Mouse (Mus musculus): Measurements from ENCODE around the gene Mob1b. TPM values are rescaled to one million over a fixed set of nuclear protein-coding genes. Genes with fewer than 3 reads are reported as not detected.

Gene Mob1b
- polyA plus RNA-seq, 1 experiment from 2014 or later = 32.6 TPM

DNA sequence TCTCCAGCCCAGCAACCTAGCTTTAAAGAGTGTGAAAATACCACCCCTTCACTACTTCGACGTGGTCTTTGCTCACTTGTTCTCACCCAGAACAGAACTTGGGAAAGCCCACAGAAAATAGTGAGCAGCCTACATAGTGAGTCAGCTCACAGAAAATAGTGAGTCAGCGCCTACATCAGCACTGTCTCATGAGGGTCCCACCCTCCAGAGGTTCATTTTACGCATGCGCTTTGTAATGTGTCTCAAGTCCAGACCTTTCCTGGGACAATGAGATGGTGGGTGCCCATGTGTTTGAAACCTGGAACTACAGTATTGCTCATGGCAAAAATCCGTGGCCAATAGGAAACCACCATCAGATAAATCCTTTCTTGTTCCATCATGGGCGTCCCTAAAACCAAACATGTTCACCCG, 32.7 kb upstream of the Mob1b start:
- Histone ChIP-seq H3K4me1 (replicated peaks) (peaks cover 22% of the 10 kb centered on the region), H3K36me3 (no peaks in the 10 kb centered on the region), H3K9me3 (replicated peaks) (no peaks in the 10 kb centered on the region), H3K27ac (ENCODE audit: poor library complexity, severe bottlenecking) (no peak overlapping the region), H3K4me3 (no peak overlapping the region), H3K27me3 (replicated peaks) (no peaks in the 10 kb centered on the region), H3K9ac (no peak overlapping the region), H3K4me2 (no peak overlapping the region)
- ATAC-seq (ENCODE audit: insufficient number of reproducible peaks, low FRiP score) = no peak
- WGBS = 72% methylated on average over 8 of the region's 8 CpGs

DNA sequence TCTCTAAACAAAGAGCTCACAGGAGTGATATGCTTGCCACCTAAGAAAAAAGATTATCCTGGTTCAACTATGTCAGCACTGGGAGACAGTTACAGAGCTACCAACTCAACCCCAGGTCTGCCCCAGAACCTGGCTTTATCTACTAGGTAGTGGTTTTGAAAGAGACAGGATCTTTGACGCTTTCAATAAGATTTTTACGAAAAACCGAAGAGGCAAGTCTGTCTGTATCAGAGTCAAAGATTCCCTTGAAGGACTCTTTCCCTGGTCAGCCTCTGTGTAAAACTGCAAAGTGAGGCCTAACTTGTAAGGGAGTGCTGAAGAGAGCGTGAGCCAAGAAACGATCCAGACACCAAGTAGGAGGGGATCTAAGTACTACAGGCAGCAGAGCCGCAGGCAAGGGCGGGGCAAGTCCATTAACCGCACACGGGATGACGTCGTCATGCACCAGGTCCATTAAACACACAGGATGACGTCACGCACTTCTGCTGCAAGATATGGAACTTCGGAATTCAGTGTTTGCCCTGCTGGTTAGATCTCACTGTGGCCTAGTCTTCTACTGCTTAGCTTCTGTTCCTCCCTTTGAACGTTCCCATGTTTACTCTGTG, 32.0 kb upstream of the Mob1b start:
- no peak overlapping the region for H3K27ac ChIP-seq (ENCODE audit: poor library complexity, severe bottlenecking)

DNA sequence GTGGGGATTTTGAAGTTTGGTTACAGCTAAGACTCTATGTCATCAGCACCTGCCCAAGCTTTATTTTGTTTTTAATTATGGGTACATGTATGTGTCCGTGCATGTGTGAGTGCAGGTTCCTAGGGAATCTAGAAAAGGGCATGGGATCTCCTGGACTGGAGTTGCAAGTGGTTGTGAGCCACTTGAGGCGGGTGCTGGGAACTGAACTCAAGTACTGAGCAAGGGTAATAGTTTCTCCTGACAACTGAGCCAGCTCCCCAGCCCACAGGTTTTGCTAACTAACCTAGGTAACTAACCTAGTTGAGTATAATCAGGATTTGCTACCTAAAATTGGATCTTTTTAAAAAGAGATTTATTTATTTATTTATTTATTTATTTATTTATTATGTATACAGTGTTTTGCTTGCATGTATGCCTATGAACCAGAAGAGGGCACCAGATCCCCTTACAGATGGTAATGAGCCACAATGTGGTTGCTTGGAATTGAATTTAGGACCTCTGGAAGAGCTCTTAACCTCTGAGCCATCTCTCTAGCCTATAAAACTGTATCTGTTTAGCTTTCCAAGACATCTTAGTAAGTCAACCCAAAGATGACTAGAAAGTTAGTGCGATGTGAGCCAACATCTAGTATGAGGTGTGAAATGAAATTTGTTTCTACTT, 31.2 kb upstream of the Mob1b start:
- H3K27me3 ChIP-seq (replicated peaks) = no peaks in the 10 kb centered on the region
- no peak overlapping the region for H3K27ac ChIP-seq (ENCODE audit: poor library complexity, severe bottlenecking)
- 66% methylated on average over 3 of the region's 3 CpGs for WGBS
- no peak overlapping the region for H3K9ac ChIP-seq
- peaks cover 17% of the 10 kb centered on the region for H3K4me1 ChIP-seq (replicated peaks)
- H3K9me3 ChIP-seq (replicated peaks) = no peaks in the 10 kb centered on the region
- no peaks in the 10 kb centered on the region for H3K36me3 ChIP-seq
- no peak for ATAC-seq (ENCODE audit: insufficient number of reproducible peaks, low FRiP score)
- H3K4me2 ChIP-seq = no peak overlapping the region
- H3K4me3 ChIP-seq = no peak overlapping the region

More for the DNA sequence above, 32.0 kb upstream of the Mob1b start:
- peaks cover 22% of the 10 kb centered on the region for H3K4me1 ChIP-seq (replicated peaks)
- H3K9ac ChIP-seq = no peak overlapping the region
- H3K4me3 ChIP-seq = no peak overlapping the region
- WGBS = 64% methylated on average over 15 of the region's 15 CpGs
- peak; percentile 48; the same call in 1 of the 2 replicates for ATAC-seq (ENCODE audit: insufficient number of reproducible peaks, low FRiP score)
- H3K36me3 ChIP-seq = no peaks in the 10 kb centered on the region
- no peaks in the 10 kb centered on the region for H3K27me3 ChIP-seq (replicated peaks)
- H3K9me3 ChIP-seq (replicated peaks) = no peaks in the 10 kb centered on the region
- no peak overlapping the region for H3K4me2 ChIP-seq

DNA sequence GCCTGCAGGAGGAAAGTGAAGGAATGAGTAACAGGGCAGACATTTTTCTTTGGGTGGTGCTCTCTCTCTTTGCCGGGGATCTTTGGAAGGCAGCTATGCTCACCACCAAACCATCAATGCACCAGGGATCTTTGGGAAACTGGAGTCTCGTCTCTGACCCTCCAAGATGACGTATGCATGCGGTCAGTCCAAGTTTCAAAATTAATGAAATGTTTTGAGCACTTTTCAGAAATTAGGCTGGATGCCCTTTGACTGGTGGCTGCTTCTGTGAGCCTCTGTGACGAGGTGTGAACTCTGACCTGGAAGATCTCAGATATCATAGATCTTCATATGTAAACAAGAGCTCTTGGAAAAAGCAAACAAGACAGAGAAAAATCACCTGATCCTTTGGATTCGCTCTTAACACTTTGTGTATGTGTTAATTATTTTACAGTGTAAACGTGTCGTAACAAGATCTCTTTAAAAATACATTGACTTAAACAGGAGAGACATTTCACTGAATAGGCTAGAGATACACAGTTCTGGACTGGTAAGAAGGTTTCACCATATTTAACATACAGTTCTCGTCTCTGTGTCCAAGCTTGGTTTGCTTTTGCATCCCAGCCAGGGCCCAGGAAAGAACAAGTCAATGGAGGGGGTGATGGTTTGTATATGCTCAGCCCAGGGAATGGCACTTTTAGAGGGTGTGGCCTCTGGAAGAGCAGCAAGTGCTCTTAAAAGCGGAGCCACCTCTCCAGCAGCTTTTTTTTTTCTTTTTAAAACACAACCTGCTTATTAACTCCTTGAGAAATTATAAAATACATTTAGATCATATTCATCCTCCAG, 29.8 kb upstream of the Mob1b start:
- no peaks in the 10 kb centered on the region for H3K36me3 ChIP-seq
- 70% methylated on average over 10 of the region's 10 CpGs for WGBS
- no peak overlapping the region for H3K9ac ChIP-seq
- no peak for ATAC-seq (ENCODE audit: insufficient number of reproducible peaks, low FRiP score)
- H3K27ac ChIP-seq (ENCODE audit: poor library complexity, severe bottlenecking) = no peak overlapping the region
- no peak overlapping the region for H3K4me3 ChIP-seq
- no peaks in the 10 kb centered on the region for H3K27me3 ChIP-seq (replicated peaks)
- H3K4me1 ChIP-seq (replicated peaks) = peaks cover 4% of the 10 kb centered on the region
- H3K4me2 ChIP-seq = no peak overlapping the region
- no peaks in the 10 kb centered on the region for H3K9me3 ChIP-seq (replicated peaks)

DNA sequence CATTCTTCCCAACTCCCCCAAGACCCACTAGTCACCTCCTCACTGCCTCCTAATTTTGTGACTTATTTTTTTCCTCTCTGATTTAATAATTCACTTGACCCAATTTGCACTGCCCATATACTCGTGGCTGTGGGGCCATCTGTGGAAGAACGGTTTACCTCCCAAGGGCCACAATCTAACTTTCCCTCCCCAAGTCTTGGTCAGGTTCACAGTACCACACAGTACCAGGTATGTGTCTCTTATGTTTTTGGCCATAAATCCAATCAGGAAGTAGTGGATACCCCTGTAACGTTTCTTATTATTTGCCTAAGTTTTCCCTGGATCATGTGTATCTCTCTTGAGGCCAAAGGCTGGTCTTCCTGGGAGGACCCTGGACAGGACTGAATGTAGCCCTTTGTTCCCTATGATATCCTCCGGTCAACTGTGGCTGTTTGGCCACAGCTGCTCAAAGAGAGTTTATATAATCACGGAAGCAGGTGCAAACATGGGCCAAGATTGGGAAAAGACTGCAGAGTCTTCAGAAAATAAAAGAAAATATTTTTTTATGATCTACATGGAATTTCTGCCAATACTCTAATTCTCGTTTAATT, 29.1 kb upstream of the Mob1b start:
- Histone ChIP-seq H3K27me3 (replicated peaks) (no peaks in the 10 kb centered on the region), H3K9me3 (replicated peaks) (no peaks in the 10 kb centered on the region), H3K36me3 (no peaks in the 10 kb centered on the region), H3K27ac (ENCODE audit: poor library complexity, severe bottlenecking) (no peak overlapping the region), H3K4me1 (replicated peaks) (0 out of 2 replicates have a peak, but pooled peaks cover 4% of the 10 kb centered on the region), H3K9ac (no peak overlapping the region), H3K4me3 (no peak overlapping the region), H3K4me2 (no peak overlapping the region)
- 73% methylated on average over 6 of the region's 6 CpGs for WGBS
- ATAC-seq (ENCODE audit: insufficient number of reproducible peaks, low FRiP score) = no peak

DNA sequence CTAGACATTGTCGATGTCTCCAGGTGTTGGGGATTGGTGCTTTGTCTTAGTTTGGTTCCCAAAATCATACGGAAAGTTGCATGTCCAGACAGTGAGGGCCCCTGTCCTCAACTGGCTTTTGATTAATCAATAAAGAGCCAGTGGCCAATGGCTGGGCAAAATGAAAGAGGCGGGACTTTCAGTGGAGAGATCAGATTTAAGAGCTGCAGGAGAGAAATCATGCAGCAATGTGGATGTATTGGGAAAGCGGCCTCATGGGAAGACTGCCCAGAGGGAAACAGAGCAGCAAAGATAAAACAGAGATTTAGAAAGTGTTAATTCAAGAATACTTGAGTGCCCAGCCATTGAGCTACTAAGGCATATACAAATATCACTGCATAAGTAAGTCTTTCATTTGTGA, 28.1 kb upstream of the Mob1b start:
- no peak overlapping the region for H3K9ac ChIP-seq
- H3K36me3 ChIP-seq = no peaks in the 10 kb centered on the region
- H3K27me3 ChIP-seq (replicated peaks) = no peaks in the 10 kb centered on the region
- no peak overlapping the region for H3K4me3 ChIP-seq
- no peak for ATAC-seq (ENCODE audit: insufficient number of reproducible peaks, low FRiP score)
- 87% methylated on average over 4 of the region's 4 CpGs for WGBS
- no peak overlapping the region for H3K4me2 ChIP-seq
- no peak overlapping the region for H3K27ac ChIP-seq (ENCODE audit: poor library complexity, severe bottlenecking)
- H3K4me1 ChIP-seq (replicated peaks) = 0 out of 2 replicates have a peak, but pooled peaks cover 4% of the 10 kb centered on the region
- no peaks in the 10 kb centered on the region for H3K9me3 ChIP-seq (replicated peaks)

DNA sequence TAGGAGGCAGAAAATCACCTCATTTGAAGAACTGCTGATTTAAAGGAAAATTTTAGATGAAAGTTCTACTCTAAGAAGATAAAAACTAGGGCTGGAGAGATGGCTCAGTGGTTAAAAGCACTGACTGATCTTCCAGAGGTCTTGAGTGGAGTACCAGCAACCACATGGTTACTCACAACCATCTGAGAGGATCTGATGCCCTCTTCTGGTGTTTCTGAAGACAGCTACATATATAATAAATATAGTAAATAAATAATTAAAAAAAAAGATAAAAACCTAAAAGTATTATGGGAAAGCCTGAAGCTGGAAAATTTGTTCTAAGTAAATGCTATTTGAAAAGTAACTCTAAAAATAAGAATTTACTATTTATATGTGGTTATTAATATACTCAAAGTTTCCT, 27.6 kb upstream of the Mob1b start:
- no peak for ATAC-seq (ENCODE audit: insufficient number of reproducible peaks, low FRiP score)
- Histone ChIP-seq H3K27me3 (replicated peaks) (no peaks in the 10 kb centered on the region), H3K4me3 (no peak overlapping the region), H3K36me3 (no peaks in the 10 kb centered on the region), H3K9ac (no peak overlapping the region), H3K4me2 (no peak overlapping the region), H3K9me3 (replicated peaks) (no peaks in the 10 kb centered on the region), H3K27ac (ENCODE audit: poor library complexity, severe bottlenecking) (no peak overlapping the region), H3K4me1 (replicated peaks) (0 out of 2 replicates have a peak, but pooled peaks cover 4% of the 10 kb centered on the region)

DNA sequence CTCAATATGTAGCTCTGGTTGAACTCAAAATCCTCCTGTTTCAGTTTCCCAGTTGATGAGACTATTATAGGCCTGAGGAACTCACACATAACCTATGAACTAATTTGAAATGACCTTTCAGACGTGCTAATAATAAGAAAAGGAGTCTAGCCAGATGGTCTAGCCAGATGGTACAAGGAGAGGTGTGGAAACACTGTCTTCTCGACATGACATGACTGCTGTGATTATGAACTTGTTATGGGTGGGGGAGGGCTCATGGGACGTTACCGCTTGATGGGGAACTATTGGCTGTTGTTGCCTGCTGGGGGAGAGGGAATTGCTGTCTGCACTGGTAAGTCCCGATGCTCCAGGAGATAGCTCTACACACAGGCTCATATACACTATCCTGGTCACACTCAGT, 23.4 kb upstream of the Mob1b start:
- WGBS = 77% methylated on average over 5 of the region's 5 CpGs
- no peaks in the 10 kb centered on the region for H3K36me3 ChIP-seq
- H3K9ac ChIP-seq = no peak overlapping the region
- no peak overlapping the region for H3K4me2 ChIP-seq
- H3K27me3 ChIP-seq (replicated peaks) = no peaks in the 10 kb centered on the region
- H3K4me1 ChIP-seq (replicated peaks) = no peaks in the 10 kb centered on the region
- no peak overlapping the region for H3K4me3 ChIP-seq
- H3K9me3 ChIP-seq (replicated peaks) = no peaks in the 10 kb centered on the region
- no peak for ATAC-seq (ENCODE audit: insufficient number of reproducible peaks, low FRiP score)
- no peak overlapping the region for H3K27ac ChIP-seq (ENCODE audit: poor library complexity, severe bottlenecking)

DNA sequence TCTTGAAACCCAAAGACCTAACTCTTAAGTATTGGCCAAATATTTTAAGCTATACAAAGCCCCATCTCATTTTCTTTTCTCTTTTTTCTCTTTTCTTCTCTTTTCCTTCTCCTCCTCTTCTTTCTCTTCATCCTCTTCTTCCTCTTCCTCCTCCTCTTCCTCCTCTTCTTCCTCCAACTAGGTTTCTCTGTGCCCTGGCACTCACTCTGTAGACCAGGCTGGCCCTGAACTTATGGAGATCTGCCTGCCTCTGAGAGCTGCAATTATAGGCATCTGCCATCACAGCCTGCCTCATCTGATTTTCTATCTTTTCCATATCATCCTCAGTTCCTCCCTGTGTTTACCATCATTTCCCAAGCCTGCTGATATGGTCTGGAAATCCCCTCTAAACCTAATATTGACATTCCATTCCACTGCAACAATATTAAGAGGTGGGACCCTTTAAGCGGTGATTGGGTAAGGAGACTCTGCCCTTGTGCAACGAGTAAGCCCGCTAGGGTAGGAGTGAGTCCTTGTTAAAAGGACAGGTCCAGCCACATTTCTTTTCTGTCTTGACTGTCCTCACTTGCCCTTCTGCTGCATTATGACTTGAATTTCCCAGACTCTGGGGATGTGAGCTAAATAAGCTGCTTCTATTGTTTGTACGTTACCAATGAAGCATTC, 21.3 kb upstream of the Mob1b start:
- no peaks in the 10 kb centered on the region for H3K4me1 ChIP-seq (replicated peaks)
- no peaks in the 10 kb centered on the region for H3K9me3 ChIP-seq (replicated peaks)
- no peak overlapping the region for H3K27ac ChIP-seq (ENCODE audit: poor library complexity, severe bottlenecking)
- no peak for ATAC-seq (ENCODE audit: insufficient number of reproducible peaks, low FRiP score)
- no peak overlapping the region for H3K4me2 ChIP-seq
- H3K27me3 ChIP-seq (replicated peaks) = no peaks in the 10 kb centered on the region
- no peaks in the 10 kb centered on the region for H3K36me3 ChIP-seq
- no peak overlapping the region for H3K4me3 ChIP-seq
- H3K9ac ChIP-seq = no peak overlapping the region
- WGBS = 67% methylated on average over 4 of the region's 4 CpGs

DNA sequence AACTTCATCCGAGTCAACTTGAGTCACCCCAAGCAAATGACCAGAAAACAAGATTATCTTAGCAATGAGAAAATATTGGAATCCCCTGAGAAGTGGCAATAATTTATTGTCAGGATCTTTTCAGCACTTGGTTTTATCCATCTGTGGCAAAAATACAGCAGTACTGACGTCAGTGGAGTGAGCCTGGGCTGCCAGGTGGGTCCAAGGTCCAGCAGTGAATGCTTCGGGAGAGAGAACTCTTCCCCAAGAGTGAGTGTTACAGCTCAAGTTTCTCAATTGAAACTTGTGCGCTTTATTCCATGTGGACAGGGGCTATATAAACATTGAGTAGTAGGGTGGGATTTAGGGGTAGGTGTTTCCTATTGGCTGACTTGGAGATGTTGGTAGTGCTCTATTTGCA, 18.6 kb upstream of the Mob1b start:
- WGBS = 75% methylated on average over 4 of the region's 4 CpGs
- no peak for ATAC-seq (ENCODE audit: insufficient number of reproducible peaks, low FRiP score)
- no peaks in the 10 kb centered on the region; the same call in 1 of the 2 replicates for H3K4me1 ChIP-seq (replicated peaks)
- H3K4me3 ChIP-seq = no peak overlapping the region
- H3K4me2 ChIP-seq = no peak overlapping the region
- H3K36me3 ChIP-seq = no peaks in the 10 kb centered on the region
- H3K27me3 ChIP-seq (replicated peaks) = no peaks in the 10 kb centered on the region
- no peak overlapping the region for H3K27ac ChIP-seq (ENCODE audit: poor library complexity, severe bottlenecking)
- H3K9ac ChIP-seq = no peak overlapping the region
- H3K9me3 ChIP-seq (replicated peaks) = no peaks in the 10 kb centered on the region

DNA sequence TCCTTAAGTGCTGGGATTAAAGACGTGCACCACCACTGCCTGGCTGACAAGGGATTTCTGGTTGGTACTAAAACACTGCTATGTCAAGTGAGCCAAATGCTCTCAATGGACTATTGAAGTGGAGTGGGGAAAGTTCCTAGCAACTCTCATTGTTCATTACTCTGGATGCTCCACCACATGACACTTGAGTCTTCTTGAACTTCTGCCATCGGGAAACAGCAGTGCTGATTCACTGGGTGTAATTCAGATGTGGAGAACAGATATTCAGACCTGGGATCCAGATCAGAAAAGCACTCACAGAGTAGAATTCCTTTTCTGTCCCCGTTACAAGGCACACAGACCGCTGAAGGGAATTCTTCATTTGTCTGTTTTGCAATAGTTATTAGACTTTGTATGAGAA, 17.1 kb upstream of the Mob1b start:
- no peak overlapping the region for H3K27ac ChIP-seq (ENCODE audit: poor library complexity, severe bottlenecking)
- no peak for ATAC-seq (ENCODE audit: insufficient number of reproducible peaks, low FRiP score)
- no peak overlapping the region for H3K9ac ChIP-seq
- no peak overlapping the region for H3K4me2 ChIP-seq
- H3K9me3 ChIP-seq (replicated peaks) = no peaks in the 10 kb centered on the region
- no peaks in the 10 kb centered on the region for H3K36me3 ChIP-seq
- no peaks in the 10 kb centered on the region for H3K27me3 ChIP-seq (replicated peaks)
- WGBS = 81% methylated on average over 4 of the region's 4 CpGs
- H3K4me1 ChIP-seq (replicated peaks) = no peaks in the 10 kb centered on the region; the same call in 1 of the 2 replicates
- no peak overlapping the region for H3K4me3 ChIP-seq

Data from heart, embryonic 12.5 days (tissue).